Comparison of ENCODE assay signal across 22 mouse cellular contexts in genomic region chr4:135056371-135056770, GRCm38 (mm10).
DNase-seq lines count a peak whose midpoint lies in the region; ATAC-seq and TF ChIP-seq lines count a peak whose summit lies in the region.
"Had no signal": no experiment of that assay in that cellular context is flagged by ENCODE, and none has a peak within 500 bp of the region (broad histone marks: within the 10 kb centered on the region; RNA-seq: fewer than 3 reads in every experiment).

No protein-coding gene starts in this region.

- no peak overlapping the region for H3K4me3 ChIP-seq in gastrocnemius, adult 2 months
- peak overlapping the region; percentile 15 for H3K4me3 ChIP-seq in megakaryocyte, embryonic 14.5 days (replicated peaks)
- H3K4me3 ChIP-seq: embryonic facial prominence, embryonic 13.5 days; embryonic facial prominence, embryonic 15.5 days; erythroblast, embryonic 14.5 days; forebrain, embryonic 10.5 days; forebrain, embryonic 12.5 days had no signal

- H3K27me3 ChIP-seq in megakaryocyte, embryonic 14.5 days (replicated peaks): no peaks in the 10 kb centered on the region
- H3K27me3 ChIP-seq: embryonic facial prominence, embryonic 13.5 days; embryonic facial prominence, embryonic 15.5 days had no signal

- H3K27ac ChIP-seq in gastrocnemius, adult 2 months: peak overlapping the region; percentile 68
- H3K27ac ChIP-seq: embryonic facial prominence, embryonic 13.5 days; embryonic facial prominence, embryonic 15.5 days; forebrain, embryonic 10.5 days; forebrain, embryonic 12.5 days had no signal

- peak; percentile 66 for DNase-seq in gastrocnemius, adult 2 months
- DNase-seq in gastrocnemius, postnatal 10 days: no peak
- DNase-seq in skeletal muscle tissue, adult 2 months (ENCODE audit: low read depth, low spot score): peak; percentile 45
- no peak for DNase-seq in lung, postnatal 14 days
- DNase-seq: adrenal gland, adult 2 months; adrenal gland, postnatal 10 days; adrenal gland, postnatal 25 days; cerebellum, adult 11 months; cerebellum, adult 18-20 months; cerebellum, adult 8-10 months; cerebellum, adult 9-11 months; cerebellum, postnatal 14 days; cerebellum, postnatal 36 days; embryo, embryonic 11 days had no signal

- peaks cover 16% of the 10 kb centered on the region for H3K36me3 ChIP-seq in megakaryocyte, embryonic 14.5 days (replicated peaks; ENCODE audit: low read length)
- H3K36me3 ChIP-seq: embryonic facial prominence, embryonic 13.5 days; embryonic facial prominence, embryonic 15.5 days; forebrain, embryonic 10.5 days; forebrain, embryonic 12.5 days had no signal

- intact Hi-C loops in gastrocnemius, adult 2 months (cut with DNase I): no loop called here

- TF ChIP-seq CTCF in gastrocnemius, adult 2 months (IDR thresholded peaks at IDR 0.05): no peak

- peaks cover 11% of the 10 kb centered on the region for H3K9me3 ChIP-seq in megakaryocyte, embryonic 14.5 days
- H3K9me3 ChIP-seq: embryonic facial prominence, embryonic 13.5 days; embryonic facial prominence, embryonic 15.5 days; forebrain, embryonic 12.5 days had no signal

- H3K4me1 ChIP-seq in megakaryocyte, embryonic 14.5 days: peaks cover 88% of the 10 kb centered on the region
- H3K4me1 ChIP-seq: embryonic facial prominence, embryonic 15.5 days; forebrain, embryonic 12.5 days had no signal

- ATAC-seq in megakaryocyte, adult 5-6 weeks (ENCODE audit: poor library complexity, severe bottlenecking): no peak
- ATAC-seq: forebrain, embryonic 14.5 days had no signal

Comparison
In these comparisons a context has a peak if more than half of its experiments do, and no peak if none do; other contexts are left out.
1. DNase-seq: peak in gastrocnemius, adult 2 months (single experiment) and skeletal muscle tissue, adult 2 months (single experiment); none in gastrocnemius, postnatal 10 days (single experiment) and lung, postnatal 14 days (single experiment).